Mouse (Mus musculus): ENCODE data around the gene Kifc3.
"Not testable (repeated sequence)": the region's sequence is repeated elsewhere in the genome, so short reads cannot be mapped to it uniquely, and the experiment has no call there.

Gene Kifc3

DNA sequence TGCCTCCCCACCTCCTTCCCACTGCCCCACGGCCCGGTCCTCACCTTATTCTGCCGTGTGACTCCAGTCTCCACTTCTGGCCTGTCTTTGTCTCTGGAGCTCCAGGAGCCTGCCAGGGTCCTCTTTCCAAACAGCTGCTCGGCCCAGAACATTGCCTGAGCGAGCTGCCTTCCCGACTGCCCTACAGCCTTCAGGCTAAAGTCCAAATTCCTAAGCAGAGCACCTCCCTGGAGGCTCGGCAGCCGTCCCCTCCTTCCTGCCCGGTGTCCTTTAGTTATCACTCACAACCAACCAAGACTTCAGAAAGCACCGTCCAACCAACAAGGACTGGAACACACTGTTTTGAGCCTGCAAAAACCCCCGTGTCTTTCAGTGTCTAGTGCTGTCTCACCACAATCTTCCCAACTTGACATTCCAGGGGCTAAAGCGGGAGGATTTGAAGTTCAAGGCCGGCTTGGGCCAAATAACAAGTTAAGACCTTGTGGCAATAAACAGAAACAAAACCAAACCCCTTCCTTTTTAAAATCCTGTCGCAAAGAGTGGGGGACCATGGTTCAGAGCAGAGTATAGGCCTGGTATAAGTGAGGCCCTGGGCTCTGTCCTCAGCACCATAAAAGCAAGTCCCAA is at the start of gene Kifc3:
Gene Kifc3 (minus strand): TSS at position 164 of the 627 bp plus-strand sequence.
- DNase-seq: no peak

DNA sequence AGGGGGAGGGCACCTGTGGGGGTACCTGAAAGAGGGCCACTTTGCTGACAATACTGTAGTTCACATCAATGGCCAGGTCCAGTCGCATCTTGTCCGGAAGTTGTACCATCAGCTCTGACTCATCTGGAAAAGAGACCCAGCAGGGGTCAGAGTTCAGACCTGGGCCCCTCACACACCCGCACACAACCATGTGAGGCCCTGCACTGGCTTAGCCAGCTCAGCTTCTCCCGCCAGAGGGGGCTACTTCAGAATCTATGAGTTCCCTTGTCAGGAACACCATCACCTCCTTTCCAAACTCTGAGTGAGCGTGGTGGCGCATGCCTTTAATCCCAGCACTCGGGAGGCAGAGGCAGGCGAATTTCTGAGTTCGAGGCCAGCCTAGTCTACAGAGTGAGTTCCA is 49.4 kb upstream of the Kifc3 start:
- no peak for DNase-seq

- no peak for DNase-seq
Measured at GRCm38 (mm10) chr8:95249847-95250246, 47.2 kb upstream of the Kifc3 start.

- DNase-seq: no peak
Measured at GRCm38 (mm10) chr8:95247277-95247676, 44.7 kb upstream of the Kifc3 start.

GRCm38 (mm10) chr8:95245180-95245579 is 42.6 kb upstream of the Kifc3 start:
- no peak for DNase-seq

DNA sequence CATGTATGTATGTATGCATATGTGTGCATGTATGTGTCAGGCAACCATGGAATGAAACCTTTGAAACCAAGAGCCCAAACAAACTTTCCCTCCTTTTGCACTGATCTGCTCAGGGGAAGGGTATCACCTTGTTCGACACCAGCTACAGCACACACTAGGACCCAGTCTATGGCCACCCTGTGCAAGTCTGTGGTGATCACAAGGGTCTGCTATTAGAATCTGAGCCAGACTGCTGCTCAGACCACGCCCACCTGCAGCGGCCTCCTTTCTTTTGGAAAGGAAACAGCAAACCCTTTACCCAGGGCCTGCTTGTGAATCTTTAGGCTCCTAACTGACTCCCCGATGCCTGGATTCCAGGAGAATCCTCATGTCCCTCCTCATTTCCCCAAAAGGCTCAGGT is 41.2 kb upstream of the Kifc3 start:
- no peak for DNase-seq

DNA sequence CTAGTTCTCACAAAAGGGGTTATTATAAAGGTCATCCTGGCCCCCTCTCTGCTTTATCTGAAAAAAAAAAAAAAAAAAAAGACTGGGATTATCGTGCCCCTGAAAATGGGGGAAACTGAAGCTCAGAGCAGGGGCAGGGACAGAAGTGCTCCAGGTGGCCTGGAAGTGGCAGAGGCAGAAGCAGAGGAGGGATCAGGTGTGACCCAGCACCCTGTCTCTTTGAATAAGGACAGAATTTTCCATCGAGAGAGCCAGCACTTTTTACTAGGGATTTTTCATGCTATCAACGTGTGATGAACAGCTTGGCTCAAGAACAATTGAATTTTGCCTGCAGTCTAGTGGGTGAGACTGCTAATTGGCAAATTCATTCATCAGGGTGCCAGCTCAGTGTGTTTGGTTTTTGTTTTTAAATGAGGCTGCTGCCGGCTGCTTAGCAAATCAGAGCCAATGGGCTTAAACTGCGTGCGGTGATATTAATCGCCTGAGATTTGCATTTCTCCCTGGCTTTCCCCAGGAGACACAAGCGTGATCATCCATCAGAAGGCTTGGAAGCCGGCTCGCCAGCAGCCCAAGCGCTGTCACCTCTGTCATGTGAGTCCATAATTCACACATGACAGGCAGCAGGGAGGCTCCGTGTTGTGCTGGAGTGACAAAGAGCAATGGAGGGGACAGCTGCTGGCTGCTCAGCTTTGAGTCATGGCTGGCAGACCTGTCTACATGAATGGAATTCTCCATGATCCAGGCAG is 40.4 kb upstream of the Kifc3 start:
- DNase-seq: no peak

DNA sequence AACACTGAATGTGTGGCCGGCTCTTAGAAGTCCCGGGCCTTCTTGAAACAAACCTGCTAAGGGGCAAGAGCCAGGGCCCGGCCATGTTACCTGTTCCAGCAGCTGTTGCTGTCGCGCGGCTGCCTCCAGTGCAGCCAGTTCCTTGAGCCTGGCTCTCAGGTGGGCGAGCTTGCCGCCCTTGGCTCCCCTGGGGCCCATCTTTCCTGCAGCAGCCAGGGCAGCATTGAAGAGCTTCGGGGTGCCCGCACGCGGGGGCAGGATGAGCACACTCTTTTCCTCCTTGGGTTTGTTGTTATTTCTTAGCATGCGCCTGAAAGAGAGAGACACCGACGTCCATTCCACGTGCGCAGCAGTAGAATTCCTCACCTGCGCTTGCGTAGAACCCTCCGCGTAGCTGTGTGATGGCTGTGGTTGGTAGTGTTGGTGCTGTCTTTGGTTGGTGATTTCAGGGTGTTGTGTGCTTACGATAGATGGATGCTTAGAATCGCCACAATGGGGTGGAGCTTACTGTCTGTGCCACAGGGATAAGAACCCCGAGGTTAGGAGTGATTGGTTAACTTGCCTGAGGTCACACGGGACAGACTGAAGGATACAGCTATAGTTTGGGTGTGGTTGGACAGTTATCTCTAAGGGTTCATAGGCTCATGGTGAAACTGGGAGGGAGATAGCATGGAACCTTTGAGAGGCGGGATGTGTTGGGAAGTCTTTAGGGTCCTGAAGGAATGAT is 39.6 kb upstream of the Kifc3 start:
- DNase-seq: no peak

- peak; percentile 67 to 78 for DNase-seq
Measured at GRCm38 (mm10) chr8:95235683-95236082, 33.1 kb upstream of the Kifc3 start.

DNA sequence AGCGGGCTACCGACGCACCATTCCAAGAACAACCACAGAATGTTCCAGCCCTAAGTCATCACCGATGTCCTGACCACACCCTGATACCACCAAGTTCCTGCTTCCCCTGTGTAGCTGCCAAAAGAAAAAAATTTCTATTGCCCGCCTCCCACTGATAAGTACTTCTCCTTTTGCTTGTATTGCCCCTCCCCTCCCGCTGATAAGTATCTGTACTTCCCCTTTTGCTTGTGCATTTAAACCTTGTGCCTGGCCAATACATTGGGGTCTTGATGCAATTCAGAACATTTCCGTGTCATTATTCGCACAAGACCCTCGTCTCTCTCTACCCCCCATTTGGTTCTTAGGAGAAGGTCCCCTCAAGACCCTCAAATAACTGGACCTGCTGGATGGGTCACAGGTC is 27.5 kb upstream of the Kifc3 start:
- not testable (repeated sequence) for DNase-seq

DNA sequence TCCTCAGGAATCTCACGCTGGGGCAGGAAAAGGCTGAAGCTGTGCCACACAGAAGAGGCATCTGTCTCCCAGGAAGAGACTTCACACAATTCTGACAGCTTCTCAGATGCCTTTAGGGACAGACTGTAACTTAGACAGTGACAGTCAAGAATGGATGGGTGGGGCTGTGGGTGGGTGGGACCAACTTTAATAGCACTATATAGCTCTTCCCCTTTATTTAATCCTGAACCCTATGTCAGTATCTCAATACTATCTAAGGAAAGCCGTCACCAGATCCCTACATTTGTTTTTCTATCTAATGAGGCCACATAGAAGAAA is 24.5 kb upstream of the Kifc3 start:
- no peak for DNase-seq

- DNase-seq: no peak
Measured at GRCm38 (mm10) chr8:95226251-95227150, 23.9 kb upstream of the Kifc3 start.

- DNase-seq: no peak
Measured at GRCm38 (mm10) chr8:95223969-95224368, 21.4 kb upstream of the Kifc3 start.

DNA sequence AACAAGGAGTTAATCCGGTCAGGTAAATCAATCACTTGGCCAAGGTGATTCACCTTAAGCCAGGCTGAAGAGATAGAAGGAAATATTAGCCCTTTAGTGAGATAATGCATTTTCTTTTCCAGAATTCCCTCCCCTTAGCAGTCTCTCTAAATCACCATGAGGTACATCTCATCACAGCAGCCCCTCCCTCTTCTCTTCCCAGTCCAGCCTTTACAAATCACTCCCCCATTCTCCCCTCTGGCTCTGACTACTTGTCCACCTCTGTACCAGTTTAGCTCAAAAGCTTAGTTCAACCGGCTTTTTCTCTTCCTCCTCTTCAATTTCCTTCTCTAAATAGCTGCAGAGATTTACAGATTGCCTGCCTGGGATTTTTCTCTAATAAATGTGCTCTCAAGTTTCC is 18.4 kb upstream of the Kifc3 start:
- no peak for DNase-seq

GRCm38 (mm10) chr8:95220571-95220998 is 18.0 kb upstream of the Kifc3 start:
- no peak for DNase-seq

GRCm38 (mm10) chr8:95219623-95220022 is 17.0 kb upstream of the Kifc3 start:
- DNase-seq: no peak

DNA sequence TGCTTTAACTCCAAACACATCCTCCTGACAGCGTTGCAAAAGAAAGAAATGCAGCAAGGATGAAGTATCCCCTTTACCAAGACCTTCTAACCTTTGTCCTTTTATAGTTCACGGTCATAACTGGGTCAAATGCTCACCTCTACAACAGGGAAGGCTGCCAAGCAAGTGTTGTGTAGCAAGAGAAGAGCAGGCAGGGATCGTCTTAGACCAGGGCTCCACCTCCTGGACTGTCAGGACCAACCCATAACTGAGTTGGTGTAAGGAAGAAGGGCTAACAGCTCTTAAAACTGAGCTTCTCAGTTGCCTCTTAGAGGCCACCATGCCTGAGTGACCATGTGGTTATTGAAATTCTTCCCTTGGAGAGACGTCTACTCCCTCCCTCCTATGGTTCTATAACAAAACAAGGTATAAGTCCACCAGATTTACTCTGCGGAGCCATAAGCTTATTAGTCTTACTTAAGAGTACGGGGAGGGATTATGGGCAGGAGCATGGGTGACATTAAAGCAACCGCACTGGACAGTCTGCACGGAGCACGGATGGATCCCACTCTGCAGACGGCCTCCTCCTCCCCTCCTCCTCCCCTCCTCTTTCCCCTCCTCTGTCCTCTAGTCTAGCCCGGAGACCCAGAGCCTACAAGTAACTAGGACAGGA is 13.2 kb upstream of the Kifc3 start:
- DNase-seq: no peak

- DNase-seq: no peak
Measured at GRCm38 (mm10) chr8:95209924-95210323, 7.3 kb upstream of the Kifc3 start.

DNA sequence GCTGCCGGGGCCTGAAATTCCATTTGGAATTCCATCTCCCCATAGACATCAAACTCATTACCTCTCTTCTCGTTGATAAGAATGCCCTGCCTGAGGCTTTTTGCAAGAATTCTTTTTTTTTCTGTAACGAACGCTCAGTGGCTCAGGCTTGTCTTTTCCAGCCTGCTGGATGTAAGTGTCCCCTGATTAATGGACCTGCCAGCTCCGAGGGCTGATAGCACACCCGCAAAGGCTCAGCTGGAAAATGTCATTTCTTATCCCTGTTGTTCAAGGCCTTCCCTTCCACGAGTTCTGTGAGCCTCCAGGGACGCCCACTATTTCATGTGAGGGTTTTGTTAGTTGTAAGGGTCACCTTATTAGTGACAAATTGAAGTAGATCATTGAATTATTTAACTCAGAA is 3.3 kb upstream of the Kifc3 start:
- no peak for DNase-seq

DNA sequence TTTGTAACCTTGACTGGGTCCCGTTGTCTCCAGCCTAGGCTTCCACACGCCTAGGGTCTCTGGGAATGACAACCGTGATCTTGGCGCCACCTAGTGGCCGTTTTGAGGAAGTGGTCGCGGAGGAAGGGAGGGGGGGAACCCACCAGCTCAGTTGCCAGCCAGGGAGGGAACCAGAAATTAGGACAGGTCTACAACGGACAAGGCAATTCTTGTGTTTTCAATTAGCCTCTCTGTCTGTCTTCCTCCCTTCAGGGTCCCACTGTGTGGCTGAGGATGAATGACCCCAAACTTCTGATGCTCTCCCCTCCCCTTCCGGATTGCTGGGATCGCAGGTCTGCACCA is 1.4 kb upstream of the Kifc3 start:
- peak; percentile 49 to 73 for DNase-seq

GRCm38 (mm10) chr8:95203326-95204038 is 870 bp upstream of the Kifc3 start:
- no peak for DNase-seq

DNA sequence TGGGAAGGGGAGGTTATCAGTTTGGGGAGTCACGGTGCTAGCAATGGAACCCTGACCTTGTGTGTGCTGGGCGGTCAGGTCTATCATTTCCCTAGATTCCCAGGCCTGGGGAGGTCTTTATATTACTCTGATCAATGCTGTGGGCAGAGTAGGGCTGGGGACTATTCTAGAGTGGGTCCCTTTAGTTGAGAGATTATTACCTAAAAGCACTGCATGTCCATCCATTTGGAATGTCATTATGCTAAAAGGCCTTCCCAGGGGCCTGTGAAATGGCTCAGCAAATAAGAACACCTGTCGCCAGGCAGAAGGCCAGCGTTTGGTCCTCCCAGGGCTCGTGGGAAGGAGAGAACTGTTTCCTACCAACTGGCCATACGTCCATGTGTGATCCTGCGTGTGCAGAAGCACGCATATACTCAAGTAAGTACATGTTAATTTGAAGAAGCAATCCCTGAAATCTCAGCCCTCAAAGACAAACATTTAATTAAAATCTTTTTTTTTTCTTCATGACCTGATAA is 499 bp downstream of the Kifc3 start:
- DNase-seq: no peak

Data from cerebellum, adult 18-20 months (tissue).